Mouse (Mus musculus) heart, embryonic 15.5 days (tissue): ENCODE measurements at regions not wholly inside any gene's neighbourhood (a gene's known extent, or its start where the extent isn't known, plus 50 kb on each side); places are given as distances from the start of the nearest gene placed in this dataset.

ENCODE experiments used
- ATAC-seq: fragments of 200-750 bp; cut with Nextera tagmentation; replicated peaks from 2 replicates; pipeline ENCODE4 v1.8.0; 2017; ENCODE audit warnings: low read depth, moderate TSS enrichment; ENCODE audit not compliant: insufficient number of reproducible peaks, insufficient read depth, low FRiP score
- H3K27ac ChIP-seq: fragments of 300-500 bp; sonication (generic); 2 replicates; pipeline ENCODE4 v1.5.1; 2015; ENCODE audit warnings: mild to moderate bottlenecking, inconsistent platforms
- H3K27me3 ChIP-seq: fragments of 300-500 bp; sonication (generic); 2 replicates; pipeline ENCODE4 v1.6.1; 2015; ENCODE audit warnings: inconsistent platforms
- H3K36me3 ChIP-seq: fragments of 300-500 bp; sonication (generic); 2 replicates; pipeline ENCODE4 v1.6.1; 2015; ENCODE audit warnings: mild to moderate bottlenecking, inconsistent platforms
- H3K4me1 ChIP-seq: fragments of 300-500 bp; sonication (generic); replicated peaks from 2 replicates; pipeline ENCODE4 v1.6.1; 2015; ENCODE audit warnings: inconsistent platforms
- H3K4me2 ChIP-seq: fragments of 300-500 bp; sonication (generic); 2 replicates; pipeline ENCODE4 v1.6.1; 2015; ENCODE audit warnings: inconsistent platforms, mild to moderate bottlenecking, moderate library complexity
- H3K4me3 ChIP-seq: fragments of 300-500 bp; sonication (generic); 2 replicates; pipeline ENCODE4 v1.5.1; 2015; ENCODE audit warnings: mild to moderate bottlenecking, inconsistent platforms
- H3K9ac ChIP-seq: fragments of 300-500 bp; sonication (generic); 2 replicates; pipeline ENCODE4 v1.6.1; 2015; ENCODE audit warnings: mild to moderate bottlenecking, inconsistent platforms
- H3K9me3 ChIP-seq: fragments of 300-500 bp; sonication (generic); replicated peaks from 2 replicates; pipeline ENCODE4 v1.6.1; 2016; ENCODE audit warnings: inconsistent platforms
- whole genome bisulfite sequencing: fragments of 180-500 bp; shearing (Covaris S2); methylation state at CpG from one replicate; pipeline ENCODE4 v1.1.7; 2015; ENCODE audit warnings: mixed read lengths; 5-methylcytosine and 5-hydroxymethylcytosine counted together

- Histone ChIP-seq H3K4me3 (no peak overlapping the region), H3K4me2 (no peak overlapping the region), H3K9me3 (no peaks in the 10 kb centered on the region), H3K27ac (no peak overlapping the region), H3K27me3 (no peaks in the 10 kb centered on the region), H3K9ac (no peak overlapping the region), H3K4me1 (no peaks in the 10 kb centered on the region), H3K36me3 (no peaks in the 10 kb centered on the region)
- 97% methylated on average over 1 of the region's 1 CpGs for WGBS
- ATAC-seq: no peak
Measured at GRCm38 (mm10) chr10:8589106-8589505, 70.5 kb upstream of the Ust start.

GRCm38 (mm10) chr10:8584389-8584908, 65.8 kb upstream of the Ust start:
- Histone ChIP-seq H3K4me1 (no peaks in the 10 kb centered on the region), H3K36me3 (no peaks in the 10 kb centered on the region), H3K9ac (no peak overlapping the region), H3K4me3 (no peak overlapping the region), H3K9me3 (no peaks in the 10 kb centered on the region), H3K4me2 (no peak overlapping the region), H3K27ac (no peak overlapping the region), H3K27me3 (no peaks in the 10 kb centered on the region)
- ATAC-seq: no peak
- 79% methylated on average over 3 of the region's 3 CpGs for WGBS

GRCm38 (mm10) chr10:8583552-8584388, 65.1 kb upstream of the Ust start:
- H3K4me2 ChIP-seq: no peak overlapping the region
- ATAC-seq: no peak
- no peaks in the 10 kb centered on the region for H3K4me1 ChIP-seq
- WGBS: 69% methylated on average over 7 of the region's 7 CpGs
- no peaks in the 10 kb centered on the region for H3K27me3 ChIP-seq
- H3K9me3 ChIP-seq: no peaks in the 10 kb centered on the region
- H3K36me3 ChIP-seq: no peaks in the 10 kb centered on the region
- H3K27ac ChIP-seq: no peak overlapping the region
- H3K4me3 ChIP-seq: no peak overlapping the region
- H3K9ac ChIP-seq: no peak overlapping the region

- Histone ChIP-seq H3K4me3 (no peak overlapping the region), H3K27ac (no peak overlapping the region), H3K4me2 (no peak overlapping the region), H3K9me3 (no peaks in the 10 kb centered on the region), H3K9ac (no peak overlapping the region), H3K4me1 (no peaks in the 10 kb centered on the region), H3K27me3 (no peaks in the 10 kb centered on the region), H3K36me3 (no peaks in the 10 kb centered on the region)
- WGBS: 81% methylated on average over 2 of the region's 2 CpGs
- ATAC-seq: no peak
Measured at GRCm38 (mm10) chr10:8580298-8580697, 61.7 kb upstream of the Ust start.

GRCm38 (mm10) chr10:8577642-8578356, 59.2 kb upstream of the Ust start:
- Histone ChIP-seq H3K4me3 (no peak overlapping the region), H3K9me3 (no peaks in the 10 kb centered on the region), H3K27me3 (no peaks in the 10 kb centered on the region), H3K36me3 (no peaks in the 10 kb centered on the region), H3K4me2 (no peak overlapping the region), H3K27ac (no peak overlapping the region), H3K9ac (no peak overlapping the region), H3K4me1 (no peaks in the 10 kb centered on the region)
- no peak for ATAC-seq
- 70% methylated on average over 6 of the region's 6 CpGs for WGBS
